Mouse (Mus musculus) splenic B cell, adult 2 months (primary cell): ENCODE results near the gene Memo1.
"Not testable (repeated sequence)": the region's sequence is repeated elsewhere in the genome, so short reads cannot be mapped to it uniquely, and the experiment has no call there.

Source experiments
- DNase-seq: peaks from one replicate; pipeline ENCODE4 v3.0.0-alpha.2; 2011; ENCODE audit warnings: low read depth, low spot score
- H3K27me3 ChIP-seq: 2 replicates; pipeline ENCODE4 v1.6.1; 2012; ENCODE audit warnings: mild to moderate bottlenecking, low read length, moderate library complexity, mixed read lengths; ENCODE audit not compliant: control insufficient read depth, poor library complexity, insufficient read depth, severe bottlenecking
- H3K36me3 ChIP-seq: 2 replicates; pipeline ENCODE4 v1.6.1; 2012; ENCODE audit warnings: mild to moderate bottlenecking, low read length, moderate library complexity, mixed read lengths; ENCODE audit not compliant: control insufficient read depth, poor library complexity, insufficient read depth, severe bottlenecking

Gene Memo1

DNA sequence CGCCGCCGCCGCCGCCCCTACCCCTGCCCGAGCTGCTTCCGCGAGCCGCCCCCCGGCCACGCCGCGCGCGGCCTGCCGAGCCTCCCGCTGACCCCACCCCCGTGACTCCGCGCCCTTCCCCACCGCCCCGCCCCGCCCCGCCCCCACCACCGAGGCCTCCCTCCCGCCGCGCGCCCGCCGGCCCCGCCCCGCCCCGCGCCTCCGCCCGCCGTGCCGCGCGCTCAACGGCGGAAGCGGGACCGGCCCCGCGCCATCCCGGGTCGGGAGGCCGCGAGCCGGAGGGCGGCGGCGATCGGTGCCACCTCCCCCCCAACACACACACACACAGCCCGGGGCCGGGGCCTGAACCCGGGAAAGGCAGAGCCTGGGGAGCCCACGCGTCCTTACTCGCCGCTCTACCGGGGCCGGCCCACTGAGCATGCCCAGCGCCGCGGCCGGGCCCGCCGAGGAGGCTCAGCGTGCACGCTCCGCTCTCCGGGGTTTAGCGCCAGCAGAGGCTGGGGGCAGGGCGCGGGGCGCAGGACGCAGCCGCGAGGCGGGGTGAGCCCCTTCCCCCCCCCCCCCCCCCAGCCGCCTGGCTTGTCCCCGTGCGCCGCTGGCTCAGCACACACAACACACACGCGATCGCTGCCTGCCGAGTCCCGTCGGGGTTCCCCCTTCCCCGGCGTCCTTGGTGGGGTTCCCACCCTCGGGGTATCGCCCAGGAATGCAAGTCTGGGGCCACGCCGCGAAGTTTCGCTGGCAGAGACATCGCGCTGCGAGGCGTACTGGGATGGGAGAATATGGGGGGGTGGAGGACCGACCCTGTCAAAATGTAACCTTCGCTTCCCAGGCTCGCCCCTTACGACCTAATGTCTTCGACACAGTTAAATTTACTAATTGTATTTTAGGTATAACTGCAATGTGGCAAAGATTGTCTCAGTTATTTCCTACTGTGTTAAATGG, at the start of gene Memo1:
Gene Memo1, minus strand, starts transcription at position 496 of the 945 bp plus-strand sequence.
- peak; percentile 78 for DNase-seq
- no peaks in the 10 kb centered on the region for H3K27me3 ChIP-seq
- peaks cover 3% of the 10 kb centered on the region; the same call in 1 of the 2 replicates for H3K36me3 ChIP-seq

DNA sequence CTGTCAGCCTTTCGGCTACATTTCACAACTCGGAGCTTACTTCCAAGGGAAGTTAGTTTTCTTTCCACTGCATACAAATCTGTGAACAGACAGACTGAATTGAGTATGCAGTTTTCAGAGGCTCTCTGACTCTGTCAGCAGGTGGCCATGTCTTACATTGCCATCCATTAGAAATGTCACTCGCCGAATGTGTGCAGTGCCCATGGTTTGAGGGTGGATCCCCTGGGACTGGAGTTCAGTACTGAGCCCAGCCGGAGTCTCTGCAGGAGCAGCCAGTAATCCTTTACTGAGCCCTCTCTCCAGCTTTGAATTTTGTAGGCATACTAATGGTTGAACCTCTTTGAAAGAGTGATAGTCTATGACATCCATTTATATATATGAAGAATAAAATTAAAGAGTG, 45.8 kb upstream of the Memo1 start:
- DNase-seq, result no peak
- Histone ChIP-seq H3K36me3 (no peaks in the 10 kb centered on the region; the same call in 1 of the 2 replicates), H3K27me3 (no peaks in the 10 kb centered on the region)

DNA sequence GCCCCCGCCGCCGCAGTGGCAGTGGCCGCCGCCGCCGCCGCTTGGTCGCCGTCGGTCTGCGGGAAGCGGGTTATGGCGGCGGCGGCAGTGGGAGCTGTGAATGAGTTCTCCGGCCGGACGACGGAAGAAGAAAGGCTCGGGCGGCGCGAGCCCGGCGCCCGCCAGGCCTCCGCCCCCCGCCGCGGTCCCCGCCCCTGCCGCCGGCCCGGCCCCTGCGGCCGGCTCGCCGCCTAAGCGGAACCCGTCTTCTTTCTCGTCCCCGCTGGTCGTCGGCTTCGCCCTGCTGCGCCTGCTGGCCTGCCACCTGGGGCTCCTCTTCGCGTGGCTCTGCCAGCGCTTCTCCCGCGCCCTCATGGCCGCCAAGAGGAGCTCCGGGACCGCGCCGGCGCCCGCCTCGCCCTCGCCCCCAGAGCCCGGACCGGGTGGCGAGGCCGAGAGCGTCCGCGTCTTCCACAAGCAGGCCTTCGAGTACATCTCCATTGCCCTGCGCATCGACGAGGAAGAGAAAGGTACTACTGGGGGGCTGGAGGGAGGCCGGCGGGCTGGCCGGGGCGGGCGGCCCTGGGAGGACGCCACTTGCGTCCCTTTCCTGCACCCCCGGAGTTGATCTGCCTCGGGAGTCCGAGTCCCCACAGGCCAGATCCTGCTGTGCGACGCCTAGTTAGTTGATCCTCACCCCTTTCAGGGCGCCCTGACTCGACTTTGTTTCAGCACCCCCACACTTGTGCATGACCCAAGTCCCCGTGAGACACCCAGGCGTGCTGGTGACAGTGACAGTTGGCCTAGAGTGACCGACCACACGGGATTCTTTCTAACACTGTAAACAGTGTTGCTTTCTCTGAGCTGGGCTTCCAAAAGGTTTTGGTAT, 43.9 kb upstream of the Memo1 start, which contains the start of gene Spast:
Gene Spast, plus strand, starts transcription at position 51 of the 868 bp plus-strand sequence.
- peak; percentile 75 for DNase-seq
- Histone ChIP-seq H3K36me3 (no peaks in the 10 kb centered on the region; the same call in 1 of the 2 replicates), H3K27me3 (no peaks in the 10 kb centered on the region)

DNA sequence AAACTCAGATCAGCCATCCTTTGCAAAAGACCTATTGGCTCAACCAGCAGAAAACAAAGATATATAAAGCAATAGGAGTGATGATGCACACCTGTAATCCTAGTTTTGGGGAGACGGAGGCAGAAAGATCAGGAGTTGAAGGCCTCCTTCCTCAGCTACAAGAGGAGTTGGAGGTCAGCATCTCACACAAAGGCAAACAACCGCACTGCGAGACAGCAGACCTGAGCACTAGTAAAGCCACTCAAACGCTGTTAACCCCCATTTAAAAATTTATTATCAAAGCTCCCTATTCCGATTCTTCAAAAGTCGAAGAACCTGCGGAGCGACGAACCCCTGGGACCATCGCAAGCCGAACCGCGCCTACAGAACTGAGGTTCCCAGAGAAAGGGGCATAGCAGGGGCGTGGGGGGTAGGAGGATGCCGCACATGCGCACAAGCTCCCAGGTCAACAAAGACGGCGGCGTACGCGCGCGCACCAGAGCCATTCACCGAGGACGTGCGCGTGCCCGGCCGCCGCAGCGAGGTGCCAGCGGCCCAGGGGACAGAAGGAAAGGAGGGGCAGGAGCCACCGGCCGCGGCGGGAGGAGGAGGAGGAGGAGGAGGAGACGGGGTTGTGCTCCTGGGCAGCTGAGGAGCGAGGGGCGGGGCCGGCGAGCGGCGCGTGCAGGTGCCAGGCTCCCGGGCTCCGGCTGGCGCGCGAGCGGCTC, 43.1 kb upstream of the Memo1 start:
- no peaks in the 10 kb centered on the region for H3K36me3 ChIP-seq
- H3K27me3 ChIP-seq, result no peaks in the 10 kb centered on the region; the same call in 1 of the 2 replicates
- DNase-seq, result peak; percentile 94

DNA sequence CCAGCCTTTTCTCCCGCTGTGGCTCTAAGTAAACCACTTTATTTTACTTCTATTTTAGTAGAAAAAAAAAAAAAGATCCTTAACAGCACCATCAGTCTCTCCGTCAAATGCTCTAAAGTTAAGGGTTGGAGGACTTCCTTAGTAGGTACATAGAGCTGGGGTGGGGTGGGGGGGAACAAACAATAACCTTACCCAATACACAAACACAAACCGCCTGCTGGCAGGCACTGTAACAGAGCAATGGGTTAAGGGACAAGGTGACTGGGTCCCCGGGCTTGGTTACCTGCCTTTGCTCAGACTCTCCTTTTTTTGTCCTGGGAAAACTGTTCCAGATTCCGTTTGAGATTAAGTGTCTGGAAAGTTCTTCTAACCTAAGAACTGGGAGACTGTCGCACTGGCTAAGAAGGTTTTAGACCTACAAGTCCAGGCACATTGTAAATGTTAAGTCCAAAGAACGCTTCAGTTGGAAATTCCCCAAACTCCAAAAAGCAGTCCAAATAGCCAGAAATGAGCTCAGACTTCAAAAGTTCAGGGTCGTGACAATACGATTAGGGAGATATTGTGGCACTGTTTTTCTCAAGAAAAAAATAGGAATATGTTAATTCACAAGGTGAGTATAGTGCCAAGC, 35.8 kb upstream of the Memo1 start:
- no peak for DNase-seq
- Histone ChIP-seq H3K27me3 (no peaks in the 10 kb centered on the region; the same call in 1 of the 2 replicates), H3K36me3 (no peaks in the 10 kb centered on the region)

DNA sequence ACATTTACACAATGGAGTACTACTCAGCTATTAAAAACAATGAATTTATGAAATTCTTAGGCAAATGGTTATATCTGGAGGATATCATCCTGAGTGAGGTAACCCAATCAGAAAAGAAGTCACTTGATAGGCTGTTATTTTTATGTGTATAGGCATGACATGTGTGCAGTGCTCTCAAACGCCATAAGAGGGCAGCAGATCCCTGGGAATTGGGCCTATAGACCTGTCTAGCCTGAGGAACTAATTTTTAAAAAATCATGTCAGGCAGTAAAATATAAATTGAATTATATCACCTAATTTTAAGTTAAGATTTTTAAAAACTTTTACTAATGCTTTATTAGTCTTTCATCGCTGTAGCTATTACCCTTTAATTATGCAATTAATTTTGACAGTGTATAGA, 32.8 kb upstream of the Memo1 start:
- H3K36me3 ChIP-seq, H3K27me3 ChIP-seq: not testable (repeated sequence)
- peak; percentile 79 for DNase-seq

DNA sequence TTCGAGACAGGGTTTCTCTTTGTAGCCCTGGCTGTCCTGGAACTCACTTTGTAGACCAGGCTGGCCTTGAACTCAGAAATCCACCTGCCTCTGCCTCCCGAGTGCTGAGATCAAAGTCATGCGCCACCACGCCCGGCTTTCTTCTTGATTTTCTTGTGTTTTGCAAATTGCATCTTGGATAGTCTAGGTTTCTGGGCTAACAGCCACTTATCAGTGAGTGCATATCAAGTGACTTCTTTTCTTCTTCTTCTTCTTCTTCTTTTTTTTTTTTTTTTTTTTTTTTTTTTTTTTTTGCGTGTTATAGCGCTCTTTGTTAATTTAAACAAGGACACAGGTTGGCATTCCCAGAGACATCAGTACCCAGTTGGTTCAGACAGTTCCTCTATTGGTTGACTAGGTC, 31.9 kb upstream of the Memo1 start:
- DNase-seq, H3K27me3 ChIP-seq, H3K36me3 ChIP-seq: not testable (repeated sequence)

DNA sequence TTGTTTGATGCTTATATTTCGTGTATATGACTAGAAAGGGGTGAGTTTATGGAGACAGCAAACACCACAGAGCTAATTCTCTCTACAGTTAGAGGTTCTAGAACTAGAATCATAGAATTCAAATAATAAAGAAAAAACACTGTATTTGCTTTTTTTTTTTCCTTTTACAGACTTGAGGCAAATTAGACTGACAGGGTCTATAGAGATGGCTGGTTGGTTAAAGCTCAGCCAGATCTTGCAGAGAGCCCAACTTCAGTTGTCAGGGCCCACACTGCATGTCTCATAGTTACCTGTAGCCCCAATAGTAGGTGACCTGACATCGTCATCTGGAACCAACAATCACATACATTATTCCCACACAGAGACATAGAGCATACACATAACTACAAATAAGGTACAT, 28.5 kb upstream of the Memo1 start, which contains the start of gene Dpy30:
Gene Dpy30, minus strand, starts transcription at position 101 of the 400 bp plus-strand sequence.
- H3K27me3 ChIP-seq, result no peaks in the 10 kb centered on the region
- DNase-seq, result no peak
- H3K36me3 ChIP-seq, result no peaks in the 10 kb centered on the region

DNA sequence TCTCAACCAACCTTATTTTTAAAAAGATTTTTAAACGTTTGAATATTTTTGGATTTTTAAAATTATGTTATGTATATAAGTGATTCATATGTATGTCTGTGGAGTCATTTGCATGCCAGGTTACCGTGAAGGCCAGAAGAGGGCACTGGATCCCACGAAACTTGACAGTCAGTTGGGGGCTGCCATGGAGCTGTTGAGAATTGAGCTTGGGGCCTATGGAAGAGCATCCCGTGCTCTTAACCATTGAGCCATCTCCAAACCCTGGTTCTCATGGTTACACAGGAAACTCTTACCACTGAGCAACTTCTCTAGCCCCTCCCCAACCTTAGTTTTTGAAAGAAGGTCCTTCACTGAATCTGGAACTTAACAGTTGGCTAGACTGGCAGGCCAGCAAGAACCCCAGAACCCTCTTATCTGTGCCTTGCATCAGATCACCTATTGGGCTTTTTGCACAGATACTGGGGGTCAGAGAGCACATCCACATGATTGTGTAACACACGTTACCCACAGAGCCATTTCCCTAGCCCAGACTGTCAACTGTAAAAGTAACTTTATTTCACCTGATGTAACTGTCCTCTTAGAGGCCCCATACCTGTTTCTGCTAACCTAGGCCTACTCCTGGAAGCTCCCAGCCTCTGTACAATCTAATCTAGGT, 27.2 kb upstream of the Memo1 start:
- peak; percentile 52 for DNase-seq
- Histone ChIP-seq H3K27me3 (no peaks in the 10 kb centered on the region), H3K36me3 (no peaks in the 10 kb centered on the region)

DNA sequence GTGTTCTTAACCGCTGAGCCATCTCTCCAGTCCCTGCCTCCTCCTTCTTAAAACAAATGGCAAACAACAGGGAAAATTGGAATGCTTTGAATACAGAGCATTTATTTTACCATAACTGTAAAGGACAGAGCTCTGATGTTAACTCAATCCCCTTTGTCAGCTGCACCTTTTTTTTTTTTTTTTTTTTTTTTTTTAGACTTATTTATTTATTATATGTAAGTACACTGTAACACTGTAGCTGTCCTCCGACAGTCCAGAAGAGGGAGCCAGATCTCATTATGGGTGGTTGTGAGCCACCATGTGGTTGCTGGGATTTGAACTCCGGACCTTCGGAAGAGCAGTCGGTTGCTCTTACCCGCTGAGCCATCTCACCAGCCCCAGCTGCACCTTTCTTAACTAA, 23.4 kb upstream of the Memo1 start:
- DNase-seq, result peak; percentile 34
- Histone ChIP-seq H3K36me3 (no peaks in the 10 kb centered on the region), H3K27me3 (no peaks in the 10 kb centered on the region)

DNA sequence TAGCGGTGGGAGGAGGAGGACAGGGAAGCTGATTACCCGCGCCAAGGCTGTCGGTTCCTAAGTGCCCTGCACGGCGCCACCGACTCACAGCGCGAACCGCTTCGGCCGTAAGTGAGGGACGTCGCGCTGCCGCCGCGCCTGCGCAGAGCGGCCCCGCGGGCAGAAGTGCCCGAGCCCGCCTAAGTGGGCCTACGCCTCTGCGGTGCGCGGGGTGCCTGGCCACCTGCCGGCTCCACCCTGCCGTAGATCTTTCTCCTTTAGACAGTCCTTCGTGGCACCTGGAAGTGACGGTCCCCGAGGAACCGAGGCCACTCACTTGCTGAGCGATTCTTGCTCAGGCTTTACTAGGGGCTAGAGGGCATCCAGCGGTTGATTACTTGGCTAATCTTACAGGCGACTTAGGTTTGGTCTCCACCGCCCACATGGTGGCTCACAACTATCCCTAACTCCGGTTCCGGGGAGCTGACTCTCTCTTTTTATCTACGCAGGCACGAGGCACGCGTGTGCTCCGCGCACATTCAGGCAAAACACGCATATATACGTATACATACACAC, 21.1 kb upstream of the Memo1 start:
- peak; percentile 94 for DNase-seq
- Histone ChIP-seq H3K27me3 (no peaks in the 10 kb centered on the region), H3K36me3 (no peaks in the 10 kb centered on the region)

DNA sequence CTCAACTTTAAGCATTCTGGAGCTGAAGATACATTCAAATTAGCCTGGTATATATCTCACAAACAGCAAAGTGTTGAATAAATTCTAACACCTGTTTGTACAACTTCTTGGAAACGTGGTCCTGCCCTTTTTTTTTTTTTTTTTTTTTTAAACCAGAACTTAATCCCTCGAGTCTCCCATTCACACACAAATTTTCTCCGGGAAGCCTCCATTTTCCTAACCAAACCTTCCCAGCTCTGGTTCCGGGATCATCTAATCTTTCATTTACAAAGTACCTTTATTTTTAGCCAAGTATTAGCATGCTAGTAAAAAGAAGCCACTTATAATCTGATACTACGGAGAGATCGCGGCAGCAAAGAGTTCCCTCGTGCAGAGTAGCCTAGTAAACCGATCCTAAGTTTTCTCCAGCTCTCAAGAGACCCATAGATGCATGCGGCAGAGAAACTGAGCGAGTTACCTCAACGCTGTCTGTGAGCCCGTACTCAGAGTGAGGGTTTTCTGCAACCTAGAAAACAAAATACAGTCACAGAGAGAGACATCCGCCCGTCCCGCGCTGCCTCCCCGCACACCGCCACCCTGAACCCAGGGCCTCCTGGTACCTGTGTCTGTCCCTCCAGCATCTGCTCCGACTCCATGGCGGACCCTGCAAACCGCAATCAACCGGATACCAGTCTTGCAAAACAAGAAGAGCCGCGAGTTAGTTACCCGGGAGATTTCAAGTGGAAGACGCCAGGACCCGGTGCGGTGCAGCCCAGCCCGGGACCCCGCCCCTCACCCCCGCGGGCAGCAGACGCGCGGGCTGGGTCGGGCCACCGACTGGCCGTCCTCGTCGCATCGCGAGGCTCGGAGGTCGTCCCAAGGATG, 20.4 kb upstream of the Memo1 start:
- H3K27me3 ChIP-seq, result no peaks in the 10 kb centered on the region
- no peaks in the 10 kb centered on the region for H3K36me3 ChIP-seq
- DNase-seq, result no peak

DNA sequence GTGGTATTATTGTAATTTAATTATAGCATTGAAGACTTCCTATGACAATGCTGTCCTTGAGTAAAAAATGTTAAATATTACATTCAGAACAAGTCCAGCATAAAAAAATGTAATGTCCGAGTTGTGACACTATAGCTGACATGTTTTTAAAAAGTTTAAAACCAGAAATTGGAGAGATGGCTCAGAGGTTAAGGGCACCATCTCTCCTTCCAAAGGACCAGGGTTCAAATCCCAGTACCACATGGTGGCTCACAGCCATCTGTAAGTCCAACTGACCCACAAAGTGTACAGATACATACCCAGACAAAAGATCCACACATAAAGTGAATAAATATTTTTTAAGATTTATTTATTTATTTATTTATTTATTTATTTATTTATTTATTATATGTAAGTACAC, 10.7 kb upstream of the Memo1 start:
- DNase-seq, result no peak
- no peaks in the 10 kb centered on the region for H3K27me3 ChIP-seq
- no peaks in the 10 kb centered on the region; the same call in 1 of the 2 replicates for H3K36me3 ChIP-seq
